Mouse (Mus musculus) heart, embryonic 15.5 days (tissue): ENCODE measurements around the gene Crip3. TPM values are rescaled to one million over a fixed set of nuclear protein-coding genes. Genes with fewer than 3 reads are reported as not detected.
A peak's percentile ranks its signal among the peaks of the same experiment; 100 is the strongest.

Source experiments
- ATAC-seq: fragments of 200-750 bp; cut with Nextera tagmentation; replicated peaks from 2 replicates; pipeline ENCODE4 v1.8.0; 2017; ENCODE audit warnings: low read depth, moderate TSS enrichment; ENCODE audit not compliant: insufficient number of reproducible peaks, insufficient read depth, low FRiP score
- H3K27ac ChIP-seq: fragments of 300-500 bp; sonication (generic); 2 replicates; pipeline ENCODE4 v1.5.1; 2015; ENCODE audit warnings: mild to moderate bottlenecking, inconsistent platforms
- H3K27me3 ChIP-seq: fragments of 300-500 bp; sonication (generic); 2 replicates; pipeline ENCODE4 v1.6.1; 2015; ENCODE audit warnings: inconsistent platforms
- H3K36me3 ChIP-seq: fragments of 300-500 bp; sonication (generic); 2 replicates; pipeline ENCODE4 v1.6.1; 2015; ENCODE audit warnings: mild to moderate bottlenecking, inconsistent platforms
- H3K4me1 ChIP-seq: fragments of 300-500 bp; sonication (generic); replicated peaks from 2 replicates; pipeline ENCODE4 v1.6.1; 2015; ENCODE audit warnings: inconsistent platforms
- H3K4me2 ChIP-seq: fragments of 300-500 bp; sonication (generic); 2 replicates; pipeline ENCODE4 v1.6.1; 2015; ENCODE audit warnings: inconsistent platforms, mild to moderate bottlenecking, moderate library complexity
- H3K4me3 ChIP-seq: fragments of 300-500 bp; sonication (generic); 2 replicates; pipeline ENCODE4 v1.5.1; 2015; ENCODE audit warnings: mild to moderate bottlenecking, inconsistent platforms
- H3K9ac ChIP-seq: fragments of 300-500 bp; sonication (generic); 2 replicates; pipeline ENCODE4 v1.6.1; 2015; ENCODE audit warnings: mild to moderate bottlenecking, inconsistent platforms
- H3K9me3 ChIP-seq: fragments of 300-500 bp; sonication (generic); replicated peaks from 2 replicates; pipeline ENCODE4 v1.6.1; 2016; ENCODE audit warnings: inconsistent platforms
- WGBS: fragments of 180-500 bp; shearing (Covaris S2); methylation state at CpG from one replicate; pipeline ENCODE4 v1.1.7; 2015; ENCODE audit warnings: mixed read lengths; 5-methylcytosine and 5-hydroxymethylcytosine counted together
- polyA plus RNA-seq: library from polyadenylated mRNA; unstranded; fragments of >200 nt; fragmentation: Nextera tagmentation; extraction: Ambion mirVana; gene quantifications from 2 replicates; pipeline ENCODE4 v1.2.1, GENCODE M21; 2015

The Crip3 gene
- polyA plus RNA-seq, 1 experiment from 2014 or later, result 3.5 TPM

- H3K4me2 ChIP-seq, result peak overlapping the region; percentile 34
- H3K4me3 ChIP-seq, result no peak overlapping the region
- WGBS, result 23% methylated on average over 23 of the region's 23 CpGs
- peak; percentile 47 for ATAC-seq
- peaks cover 50% of the 10 kb centered on the region for H3K27me3 ChIP-seq
- no peak overlapping the region for H3K27ac ChIP-seq
- H3K36me3 ChIP-seq, result no peaks in the 10 kb centered on the region
- H3K4me1 ChIP-seq, result peaks cover 13% of the 10 kb centered on the region
- H3K9me3 ChIP-seq, result no peaks in the 10 kb centered on the region
- no peak overlapping the region for H3K9ac ChIP-seq
These were observed 8.1 kb downstream of the Crip3 start for GRCm38 (mm10) chr17:46436672-46437366.

- peaks cover 65% of the 10 kb centered on the region for H3K27me3 ChIP-seq
- WGBS, result 81% methylated on average over 4 of the region's 4 CpGs
- no peak for ATAC-seq
These were observed 9.7 kb downstream of the Crip3 start, which contains the start of gene Slc22a7 for GRCm38 (mm10) chr17:46438298-46438873. TSS of gene Slc22a7 (minus strand) at chr17:46438457.

GRCm38 (mm10) chr17:46439176-46439575 is 10.4 kb downstream of the Crip3 start:
- Histone ChIP-seq H3K9me3 (no peaks in the 10 kb centered on the region), H3K9ac (no peak overlapping the region), H3K36me3 (no peaks in the 10 kb centered on the region), H3K4me2 (no peak overlapping the region), H3K4me1 (peaks cover 6% of the 10 kb centered on the region; the same call in 1 of the 2 replicates), H3K4me3 (no peak overlapping the region), H3K27me3 (peaks cover 69% of the 10 kb centered on the region), H3K27ac (no peak overlapping the region)
- no peak for ATAC-seq
- WGBS, result 93% methylated on average over 10 of the region's 10 CpGs

More at GRCm38 (mm10) chr17:46438298-46438873, 9.7 kb downstream of the Crip3 start, which contains the start of gene Slc22a7:
- Histone ChIP-seq H3K27ac (no peak within 1 kb of the TSS), H3K4me1 (peaks cover 12% of the 10 kb centered on the region; the same call in 1 of the 2 replicates), H3K4me2 (no peak within 1 kb of the TSS), H3K36me3 (no peaks in the 10 kb centered on the region), H3K4me3 (no peak within 1 kb of the TSS), H3K9me3 (no peaks in the 10 kb centered on the region), H3K9ac (no peak within 1 kb of the TSS)

GRCm38 (mm10) chr17:46444839-46445579 is 16.3 kb downstream of the Crip3 start:
- peaks cover 15% of the 10 kb centered on the region for H3K4me1 ChIP-seq
- ATAC-seq, result no peak; the same call in 1 of the 2 replicates
- H3K27me3 ChIP-seq, result peaks cover 82% of the 10 kb centered on the region
- no peaks in the 10 kb centered on the region for H3K9me3 ChIP-seq
- H3K36me3 ChIP-seq, result no peaks in the 10 kb centered on the region
- H3K4me3 ChIP-seq, result peak overlapping the region; percentile 48
- 3% methylated on average over 50 of the region's 50 CpGs for WGBS
- no peak overlapping the region for H3K27ac ChIP-seq
- H3K4me2 ChIP-seq, result peak overlapping the region; percentile 82
- peak overlapping the region; percentile 50 for H3K9ac ChIP-seq

- no peak overlapping the region for H3K27ac ChIP-seq
- ATAC-seq, result no peak
- no peaks in the 10 kb centered on the region for H3K36me3 ChIP-seq
- no peaks in the 10 kb centered on the region for H3K9me3 ChIP-seq
- no peak overlapping the region for H3K9ac ChIP-seq
- H3K4me2 ChIP-seq, result no peak overlapping the region
- H3K27me3 ChIP-seq, result peaks cover 76% of the 10 kb centered on the region
- H3K4me3 ChIP-seq, result no peak overlapping the region
- WGBS, result 88% methylated on average over 16 of the region's 16 CpGs
- H3K4me1 ChIP-seq, result peaks cover 15% of the 10 kb centered on the region
These were observed 17.5 kb downstream of the Crip3 start for GRCm38 (mm10) chr17:46446264-46446663.

GRCm38 (mm10) chr17:46452683-46453082 is 24.0 kb downstream of the Crip3 start:
- no peaks in the 10 kb centered on the region for H3K9me3 ChIP-seq
- 46% methylated on average over 5 of the region's 5 CpGs for WGBS
- H3K4me3 ChIP-seq, result no peak overlapping the region
- ATAC-seq, result no peak
- H3K4me1 ChIP-seq, result peaks cover 24% of the 10 kb centered on the region
- H3K9ac ChIP-seq, result no peak overlapping the region
- H3K4me2 ChIP-seq, result no peak overlapping the region
- no peak overlapping the region for H3K27ac ChIP-seq
- H3K36me3 ChIP-seq, result no peaks in the 10 kb centered on the region
- peaks cover 70% of the 10 kb centered on the region for H3K27me3 ChIP-seq

- Histone ChIP-seq H3K9me3 (no peaks in the 10 kb centered on the region), H3K27me3 (peaks cover 71% of the 10 kb centered on the region), H3K4me3 (no peak overlapping the region; the same call in 1 of the 2 replicates), H3K27ac (no peak overlapping the region), H3K4me1 (peaks cover 31% of the 10 kb centered on the region), H3K9ac (no peak overlapping the region), H3K4me2 (no peak overlapping the region), H3K36me3 (no peaks in the 10 kb centered on the region)
- ATAC-seq, result no peak
- WGBS, result 18% methylated on average over 13 of the region's 13 CpGs
These were observed 24.7 kb downstream of the Crip3 start for GRCm38 (mm10) chr17:46453302-46453948.

- Histone ChIP-seq H3K9ac (peak overlapping the region; percentile 17; the same call in 1 of the 2 replicates), H3K9me3 (no peaks in the 10 kb centered on the region), H3K4me2 (peak overlapping the region; percentile 76), H3K4me3 (peak overlapping the region; percentile 46), H3K27me3 (peaks cover 71% of the 10 kb centered on the region), H3K36me3 (no peaks in the 10 kb centered on the region), H3K4me1 (peaks cover 37% of the 10 kb centered on the region), H3K27ac (no peak overlapping the region)
- 2% methylated on average over 26 of the region's 26 CpGs for WGBS
- ATAC-seq, result no peak
These were observed 25.3 kb downstream of the Crip3 start for GRCm38 (mm10) chr17:46453970-46454411.

GRCm38 (mm10) chr17:46454539-46454938 is 25.8 kb downstream of the Crip3 start:
- H3K9me3 ChIP-seq, result no peaks in the 10 kb centered on the region
- peak overlapping the region; percentile 76 for H3K4me2 ChIP-seq
- no peak for ATAC-seq
- no peak overlapping the region for H3K27ac ChIP-seq
- peaks cover 38% of the 10 kb centered on the region for H3K4me1 ChIP-seq
- peaks cover 76% of the 10 kb centered on the region for H3K27me3 ChIP-seq
- 4% methylated on average over 9 of the region's 9 CpGs for WGBS
- peak overlapping the region; percentile 46 for H3K4me3 ChIP-seq
- H3K9ac ChIP-seq, result peak overlapping the region; percentile 45; the same call in 1 of the 2 replicates
- H3K36me3 ChIP-seq, result no peaks in the 10 kb centered on the region

- peaks cover 83% of the 10 kb centered on the region for H3K27me3 ChIP-seq
- 2% methylated on average over 33 of the region's 33 CpGs for WGBS
- peaks cover 39% of the 10 kb centered on the region for H3K4me1 ChIP-seq
- peak overlapping the region; percentile 46 for H3K4me3 ChIP-seq
- no peak overlapping the region for H3K27ac ChIP-seq
- no peak for ATAC-seq
- H3K4me2 ChIP-seq, result peak overlapping the region; percentile 76
- no peaks in the 10 kb centered on the region for H3K9me3 ChIP-seq
- H3K9ac ChIP-seq, result peak overlapping the region; percentile 45
- no peaks in the 10 kb centered on the region for H3K36me3 ChIP-seq
These were observed 26.5 kb downstream of the Crip3 start for GRCm38 (mm10) chr17:46455110-46455691.
